Mouse (Mus musculus): Measurements from ENCODE around the gene Slc25a35. TPM values are rescaled to one million over a fixed set of nuclear protein-coding genes. Genes with fewer than 3 reads are reported as not detected.

The Slc25a35 gene
- 3.4 and 3.6 TPM in 2 replicates for polyA plus RNA-seq (2015; fragmentation: Nextera tagmentation; extraction: Ambion mirVana)

DNA sequence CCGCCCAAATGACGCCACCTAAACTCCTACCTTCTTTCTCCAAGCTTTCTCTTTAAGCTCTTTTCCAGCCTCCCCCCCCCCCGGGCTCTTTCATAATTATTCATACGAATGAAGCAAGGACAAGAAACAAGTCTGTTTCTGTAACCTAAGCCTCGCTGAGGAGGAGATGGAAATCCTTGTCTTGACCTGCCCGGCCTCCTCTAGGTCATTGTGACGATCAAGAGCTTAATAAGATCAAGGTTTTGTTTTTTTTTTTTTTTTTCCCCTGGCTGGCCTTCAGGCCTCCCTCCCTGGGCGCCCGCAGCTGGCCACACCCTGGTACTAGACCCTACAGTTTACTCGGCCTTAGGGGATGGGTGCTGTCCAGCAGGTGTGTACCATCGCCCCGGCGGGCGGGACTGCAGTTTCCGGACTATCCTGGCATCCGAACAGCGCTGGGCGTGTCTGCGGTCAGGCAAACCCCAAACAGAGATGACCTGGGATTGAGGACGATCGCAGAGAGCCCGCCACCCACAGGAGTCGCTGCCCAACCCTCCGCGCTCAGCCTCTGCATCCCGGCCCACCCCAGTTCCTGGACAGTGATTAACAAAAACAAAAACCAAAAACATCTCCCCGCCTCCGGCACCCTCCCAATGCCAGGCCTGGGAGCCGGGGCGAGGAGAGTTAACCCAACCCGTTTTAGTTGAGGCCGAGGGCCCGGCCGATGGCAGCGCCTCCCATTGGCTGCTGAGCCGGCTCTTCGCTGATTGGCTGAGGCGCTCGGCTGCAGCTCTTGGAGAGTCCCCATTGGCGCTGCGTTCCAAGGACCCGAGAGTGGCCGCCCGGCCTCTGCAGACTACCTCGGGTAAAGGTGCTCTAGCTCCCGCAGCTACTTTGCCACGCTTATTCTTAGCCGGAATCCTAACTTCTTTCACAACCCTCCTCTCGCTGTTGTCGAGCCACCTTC lies at the start of gene Slc25a35:
Gene Slc25a35 (plus strand): TSS at position 795 of the 946 bp plus-strand sequence.

DNA sequence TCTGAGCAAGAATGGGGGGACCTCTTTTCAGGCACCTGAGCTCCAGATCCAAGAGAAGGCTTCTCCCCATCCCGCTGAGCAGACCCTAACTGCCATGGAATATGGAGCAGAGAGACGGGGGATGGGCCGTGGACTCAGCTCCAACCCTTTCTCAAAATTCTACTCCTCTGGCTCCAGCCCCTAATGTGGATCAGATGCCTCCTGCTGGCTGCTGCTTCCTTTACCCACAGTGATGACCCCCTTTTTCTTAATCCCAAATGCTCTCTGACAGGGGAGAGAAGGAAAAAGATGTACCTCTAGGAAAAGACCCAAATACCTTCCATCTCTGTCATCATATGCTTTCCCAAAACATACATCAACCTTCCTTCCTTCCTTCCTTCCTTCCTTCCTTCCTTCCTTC lies 41.0 kb upstream of the Slc25a35 start, which contains the start of gene Odf4:
Gene Odf4 (minus strand): TSS at position 101 of the 400 bp plus-strand sequence.

DNA sequence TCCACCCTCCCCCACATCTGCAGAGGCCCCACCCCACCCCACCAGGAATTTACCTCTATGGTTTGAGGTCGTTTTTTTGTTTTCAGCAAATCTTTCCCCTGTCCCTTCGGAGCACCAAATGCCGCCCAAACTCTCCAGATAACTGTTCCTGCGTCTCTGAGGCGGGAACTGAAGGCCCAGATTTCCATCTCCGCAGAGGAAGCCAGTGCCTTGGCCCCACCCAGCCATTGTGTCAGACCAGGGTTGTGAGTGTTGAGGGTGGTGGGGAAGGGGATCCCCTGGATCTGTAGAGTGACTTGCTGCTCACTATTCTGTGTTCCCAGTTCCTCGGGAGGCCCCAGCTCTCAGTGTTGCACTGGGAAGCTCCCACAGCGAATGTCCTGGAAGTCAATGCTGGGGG lies 10.6 kb upstream of the Slc25a35 start, which contains the start of gene Arhgef15:
Gene Arhgef15 (minus strand): TSS at position 173 of the 400 bp plus-strand sequence.

DNA sequence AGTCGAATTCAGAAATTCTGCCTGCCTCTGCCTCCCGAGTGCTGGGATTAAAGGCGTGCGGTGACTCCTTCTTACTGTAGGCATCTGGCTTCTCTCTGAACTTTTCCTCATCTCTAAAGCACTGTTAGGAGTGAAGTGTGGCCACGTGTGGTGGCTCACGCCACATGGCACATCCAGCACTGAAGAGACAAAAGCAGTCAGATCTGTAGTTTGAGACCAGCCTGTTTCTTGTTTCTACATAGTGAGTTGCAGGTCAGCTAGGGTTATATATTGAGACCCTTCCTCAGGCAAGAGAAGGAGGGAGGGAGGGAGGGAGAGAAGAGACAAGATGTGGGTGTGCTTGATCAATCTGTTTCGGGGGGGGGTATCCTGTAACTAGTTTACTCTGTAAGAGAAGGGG lies 7.2 kb downstream of the Slc25a35 start, which contains the start of gene Rangrf:
Gene Rangrf (minus strand): TSS at position 101 of the 400 bp plus-strand sequence.

DNA sequence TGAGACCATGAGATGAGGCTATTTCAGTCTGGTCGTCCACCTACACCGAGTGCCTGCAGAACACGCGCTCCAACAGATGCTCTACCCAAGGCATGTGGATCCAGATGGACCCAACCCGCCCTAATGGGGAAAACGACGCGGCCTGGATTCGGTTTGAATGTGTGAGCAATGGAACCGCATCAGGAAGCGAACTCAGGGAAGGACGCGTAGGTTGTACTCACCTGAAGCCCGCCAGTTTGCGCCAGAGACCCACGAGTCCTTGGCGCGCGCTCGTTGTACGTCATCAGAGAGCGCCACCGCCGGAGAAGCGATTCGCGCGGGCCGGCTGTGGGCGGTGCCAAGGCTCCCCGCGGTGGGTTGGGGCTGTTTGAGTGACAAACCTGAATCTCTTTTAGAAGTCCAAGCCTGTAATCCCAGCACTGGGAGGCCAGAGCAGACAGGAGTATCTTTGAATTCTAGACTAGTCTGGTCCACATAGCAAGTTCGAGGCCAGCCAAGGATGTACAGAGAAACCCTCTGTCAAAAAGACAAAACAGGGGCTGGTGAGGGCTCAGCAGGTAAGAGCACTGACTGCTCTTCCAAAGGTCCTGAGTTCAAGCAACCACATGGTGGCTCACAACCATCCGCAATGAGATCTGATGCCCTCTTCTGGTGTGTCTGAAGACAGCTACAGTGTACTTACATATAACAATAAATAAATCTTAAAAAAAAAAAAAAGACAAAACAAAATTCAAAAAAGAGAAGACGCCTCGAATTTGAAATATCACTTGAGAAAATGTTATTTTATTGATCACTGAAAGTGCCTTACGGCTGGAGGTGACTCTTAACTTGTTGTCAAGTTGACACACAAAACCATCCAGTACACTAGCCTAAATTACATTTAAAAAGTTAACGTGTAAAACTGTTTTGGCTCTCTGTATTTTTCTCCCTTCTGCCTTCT lies 40.5 kb downstream of the Slc25a35 start, which contains the start of gene Pfas:
Gene Pfas (minus strand): TSS at position 279 of the 940 bp plus-strand sequence.

DNA sequence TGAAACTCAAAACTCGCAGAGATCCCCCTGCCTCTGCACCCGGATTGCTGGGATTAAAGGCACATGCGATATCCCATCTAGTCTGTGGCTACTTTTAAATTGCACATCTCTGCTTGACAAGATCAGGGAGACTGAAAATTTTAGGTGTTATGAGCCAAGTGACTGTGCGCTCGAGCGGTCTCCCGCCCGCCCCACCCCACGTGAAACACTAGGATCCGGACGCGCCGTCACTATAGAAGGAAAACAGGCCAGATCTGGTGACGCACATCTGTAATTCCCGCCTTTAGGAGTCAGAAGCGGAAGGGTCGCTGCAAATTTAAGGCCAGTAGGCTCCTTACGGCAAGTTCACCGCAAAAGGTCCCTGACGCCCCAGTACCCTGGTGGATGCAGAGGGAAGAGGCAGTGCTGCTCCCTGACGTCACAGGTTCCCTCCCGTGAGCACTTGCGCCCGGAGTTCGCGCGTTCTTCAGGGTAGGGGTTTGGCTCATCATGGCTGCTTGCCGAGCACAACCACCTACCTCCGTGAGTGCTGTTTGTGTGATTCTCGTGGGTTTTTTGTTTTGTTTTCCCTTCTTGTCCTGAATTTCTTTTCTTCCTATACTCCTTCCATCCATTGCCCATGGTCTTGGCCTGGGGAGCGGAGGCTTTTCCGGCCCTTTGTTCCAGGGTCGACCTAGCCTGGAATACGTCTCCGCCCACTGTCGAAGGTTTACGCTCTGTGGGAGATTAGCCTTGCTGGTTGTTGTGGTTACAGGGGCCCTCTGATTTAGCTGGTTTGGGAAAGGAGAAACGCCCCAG lies 47.9 kb downstream of the Slc25a35 start, which contains the start of gene Ctc1:
Gene Ctc1 (plus strand): TSS at position 268 of the 798 bp plus-strand sequence.

Small RNAs within 50 kb of the gene (microRNA-seq; reads per million reads assigned to microRNA genes)
- gene Mir3062: 4.9 reads per million, percentile 11 among the genes with 10 or more reads in this experiment

Other genes starting within 250 kb of the Slc25a35 start
- 103 and 108 TPM in 2 replicates for gene Ndel1, start 96.3 kb upstream of the Slc25a35 start, polyA plus RNA-seq (2015; fragmentation: Nextera tagmentation; extraction: Ambion mirVana)
- not detected in 2 replicates for gene Rnf222, start 79.6 kb upstream of the Slc25a35 start, polyA plus RNA-seq (2015; fragmentation: Nextera tagmentation; extraction: Ambion mirVana)
- gene Rpl26, start 66.5 kb upstream of the Slc25a35 start, polyA plus RNA-seq (2015; fragmentation: Nextera tagmentation; extraction: Ambion mirVana): 568 and 632 TPM in 2 replicates
- gene Odf4, start 41.0 kb upstream of the Slc25a35 start, polyA plus RNA-seq (2015; fragmentation: Nextera tagmentation; extraction: Ambion mirVana): 0.43 and 1.0 TPM in 2 replicates
- 23.3 and 25.5 TPM in 2 replicates for gene Arhgef15, start 10.7 kb upstream of the Slc25a35 start, polyA plus RNA-seq (2015; fragmentation: Nextera tagmentation; extraction: Ambion mirVana)
- gene Rangrf, start 7.1 kb downstream of the Slc25a35 start, polyA plus RNA-seq (2015; fragmentation: Nextera tagmentation; extraction: Ambion mirVana): 28.4 and 30.6 TPM in 2 replicates
- 14.4 and 15.8 TPM in 2 replicates for gene Pfas, start 40.3 kb downstream of the Slc25a35 start, polyA plus RNA-seq (2015; fragmentation: Nextera tagmentation; extraction: Ambion mirVana)
- 36.9 and 43.6 TPM in 2 replicates for gene Ctc1, start 47.8 kb downstream of the Slc25a35 start, polyA plus RNA-seq (2015; fragmentation: Nextera tagmentation; extraction: Ambion mirVana)
- gene Aurkb, start 77.5 kb downstream of the Slc25a35 start, polyA plus RNA-seq (2015; fragmentation: Nextera tagmentation; extraction: Ambion mirVana): 7.9 and 8.5 TPM in 2 replicates
- 30.3 and 31.4 TPM in 2 replicates for gene Borcs6, start 91.6 kb downstream of the Slc25a35 start, polyA plus RNA-seq (2015; fragmentation: Nextera tagmentation; extraction: Ambion mirVana)
- gene Tmem107, start 102.7 kb downstream of the Slc25a35 start, polyA plus RNA-seq (2015; fragmentation: Nextera tagmentation; extraction: Ambion mirVana): 30.0 and 35.1 TPM in 2 replicates
- 425 and 492 TPM in 2 replicates for gene Vamp2, start 120.4 kb downstream of the Slc25a35 start, polyA plus RNA-seq (2015; fragmentation: Nextera tagmentation; extraction: Ambion mirVana)
- gene Per1, start 127.1 kb downstream of the Slc25a35 start, polyA plus RNA-seq (2015; fragmentation: Nextera tagmentation; extraction: Ambion mirVana): 7.1 and 10.1 TPM in 2 replicates
- gene Hes7, start 152.3 kb downstream of the Slc25a35 start, polyA plus RNA-seq (2015; fragmentation: Nextera tagmentation; extraction: Ambion mirVana): 1.8 and 2.1 TPM in 2 replicates
- 1.3 and 1.4 TPM in 2 replicates for gene 9130213A22Rik, start 154.5 kb downstream of the Slc25a35 start, polyA plus RNA-seq (2015; fragmentation: Nextera tagmentation; extraction: Ambion mirVana)
- 9.9 and 11.9 TPM in 2 replicates for gene Aloxe3, start 157.8 kb downstream of the Slc25a35 start, polyA plus RNA-seq (2015; fragmentation: Nextera tagmentation; extraction: Ambion mirVana)
- gene Alox12b, start 188.9 kb downstream of the Slc25a35 start, polyA plus RNA-seq (2015; fragmentation: Nextera tagmentation; extraction: Ambion mirVana): 1.4 and 2.0 TPM in 2 replicates
- gene Alox8, start 229.7 kb downstream of the Slc25a35 start, polyA plus RNA-seq (2015; fragmentation: Nextera tagmentation; extraction: Ambion mirVana): 2.5 and 3.2 TPM in 2 replicates